Comparison of ENCODE assay signal across 21 mouse cellular contexts in genomic region chr8:70574302-70574701, GRCm38 (mm10). TPM values are rescaled to one million over a fixed set of nuclear protein-coding genes. Genes with fewer than 3 reads are reported as not detected.
DNase-seq lines count a peak whose midpoint lies in the region; ATAC-seq and TF ChIP-seq lines count a peak whose summit lies in the region.
"Had no signal": no experiment of that assay in that cellular context is flagged by ENCODE, and none has a peak within 500 bp of the region (broad histone marks: within the 10 kb centered on the region; RNA-seq: fewer than 3 reads in every experiment).

No protein-coding gene starts in this region.

- TF ChIP-seq POLR2A in cortical plate, adult 2 months (IDR thresholded peaks at IDR 0.05; ENCODE audit: extremely low read depth, insufficient read depth, low read length), result no peak

- H3K4me3 ChIP-seq in gastrocnemius, adult 2 months, result no peak overlapping the region
- H3K4me3 ChIP-seq in heart, embryonic 16.5 days (ENCODE audit: low read length), result no peak overlapping the region
- no peak overlapping the region for H3K4me3 ChIP-seq in heart, embryonic 12.5 days
- no peak overlapping the region for H3K4me3 ChIP-seq in layer of hippocampus, adult 2 months
- no peak overlapping the region for H3K4me3 ChIP-seq in cortical plate, adult 2 months (ENCODE audit: insufficient read depth, low read length)
- H3K4me3 ChIP-seq: embryonic facial prominence, embryonic 12.5 days; midbrain, embryonic 10.5 days; midbrain, embryonic 15.5 days; neural tube, embryonic 15.5 days had no signal

- peak overlapping the region; percentile 88 for H3K27ac ChIP-seq in gastrocnemius, adult 2 months
- peak overlapping the region; percentile 21; the same call in 1 of the 2 replicates for H3K27ac ChIP-seq in heart, embryonic 16.5 days (ENCODE audit: low read length)
- no peak overlapping the region for H3K27ac ChIP-seq in heart, embryonic 12.5 days (ENCODE audit: poor library complexity, severe bottlenecking)
- peak overlapping the region; percentile 63 for H3K27ac ChIP-seq in layer of hippocampus, adult 2 months
- H3K27ac ChIP-seq in cortical plate, adult 2 months (ENCODE audit: insufficient read depth, low read length), result peak overlapping the region; percentile 55; the same call in 1 of the 2 replicates
- H3K27ac ChIP-seq: embryonic facial prominence, embryonic 12.5 days; hindbrain, embryonic 14.5 days; liver, embryonic 14.5 days; macrophage; midbrain, embryonic 10.5 days; midbrain, embryonic 15.5 days; neural tube, embryonic 15.5 days had no signal

- no peaks in the 10 kb centered on the region for H3K27me3 ChIP-seq in heart, embryonic 16.5 days (ENCODE audit: control insufficient read depth, insufficient read depth, low read length)
- H3K27me3 ChIP-seq in heart, embryonic 12.5 days (replicated peaks), result no peaks in the 10 kb centered on the region
- H3K27me3 ChIP-seq: embryonic facial prominence, embryonic 12.5 days; midbrain, embryonic 15.5 days; neural tube, embryonic 15.5 days had no signal

- no peak overlapping the region for H3K9ac ChIP-seq in heart, embryonic 16.5 days (ENCODE audit: low read length)
- no peak overlapping the region for H3K9ac ChIP-seq in heart, embryonic 12.5 days
- H3K9ac ChIP-seq: embryonic facial prominence, embryonic 12.5 days; hindbrain, embryonic 14.5 days; liver, embryonic 14.5 days; midbrain, embryonic 15.5 days; neural tube, embryonic 15.5 days had no signal

- peaks cover 32% of the 10 kb centered on the region for H3K4me1 ChIP-seq in heart, embryonic 16.5 days (ENCODE audit: control insufficient read depth, insufficient read depth, low read length)
- peaks cover 28% of the 10 kb centered on the region for H3K4me1 ChIP-seq in heart, embryonic 12.5 days (replicated peaks)
- H3K4me1 ChIP-seq in cortical plate, adult 2 months (ENCODE audit: control insufficient read depth, insufficient read depth, low read length), result peaks cover 4% of the 10 kb centered on the region
- H3K4me1 ChIP-seq: embryonic facial prominence, embryonic 12.5 days had no signal

- no peak for TF ChIP-seq CTCF in gastrocnemius, adult 2 months (IDR thresholded peaks at IDR 0.05)
- TF ChIP-seq CTCF in layer of hippocampus, adult 2 months (conservative IDR thresholded peaks at IDR 0.05), result no peak
- TF ChIP-seq CTCF in cortical plate, adult 2 months (IDR thresholded peaks at IDR 0.05; ENCODE audit: extremely low read depth, insufficient read depth, low read length), result no peak

- intact Hi-C loops in gastrocnemius, adult 2 months (cut with DNase I), result no loop called here
- intact Hi-C loops in gastrocnemius, postnatal 14 days (cut with DNase I; ENCODE audit: low total_unique reads), result no loop called here

- ATAC-seq in heart, embryonic 16.5 days (replicated peaks; ENCODE audit: extremely low read depth, insufficient read depth, low FRiP score), result no peak
- no peak for ATAC-seq in heart, embryonic 12.5 days (ENCODE audit: insufficient number of reproducible peaks, low FRiP score)
- ATAC-seq: forebrain, embryonic 14.5 days; intestine, postnatal 0 days; midbrain, embryonic 15.5 days had no signal

- no peak overlapping the region for H3K4me2 ChIP-seq in heart, embryonic 16.5 days (ENCODE audit: low read depth, low read length)
- H3K4me2 ChIP-seq in heart, embryonic 12.5 days, result no peak overlapping the region
- H3K4me2 ChIP-seq: embryonic facial prominence, embryonic 12.5 days; hindbrain, embryonic 14.5 days; midbrain, embryonic 15.5 days; neural tube, embryonic 15.5 days had no signal

- H3K36me3 ChIP-seq in heart, embryonic 16.5 days (ENCODE audit: control insufficient read depth, insufficient read depth), result peaks cover 16% of the 10 kb centered on the region
- peaks cover 31% of the 10 kb centered on the region for H3K36me3 ChIP-seq in heart, embryonic 12.5 days
- H3K36me3 ChIP-seq: midbrain, embryonic 15.5 days had no signal

- DNase-seq in gastrocnemius, adult 2 months, result no peak
- no peak for DNase-seq in gastrocnemius, postnatal 14 days
- no peak for DNase-seq in layer of hippocampus, adult 2 months (ENCODE audit: low spot score in 2 of 2)
- DNase-seq in layer of hippocampus, adult 11-12 months (ENCODE audit: low spot score), result no peak
- DNase-seq: embryo, embryonic 11 days; layer of hippocampus, postnatal 36 days; liver; retina, postnatal 1 day; right cerebral cortex, postnatal 14 days had no signal

- H3K9me3 ChIP-seq in heart, embryonic 16.5 days (replicated peaks; ENCODE audit: control insufficient read depth, low read length), result no peaks in the 10 kb centered on the region
- no peaks in the 10 kb centered on the region for H3K9me3 ChIP-seq in heart, embryonic 12.5 days (replicated peaks)
- H3K9me3 ChIP-seq: embryonic facial prominence, embryonic 12.5 days; midbrain, embryonic 10.5 days; midbrain, embryonic 15.5 days; neural tube, embryonic 15.5 days had no signal

RNA-seq across cellular contexts. Expression of gene Isyna1, which starts 19.9 kb away (rescaled TPM):
- 1 to 10 TPM; 3.2 to 4.3 TPM for total RNA-seq in gastrocnemius, adult 2 months (2021)
- total RNA-seq in gastrocnemius, postnatal 14 days (2021), result 10 to 100 TPM; 18.7 to 24.7 TPM
- polyA plus RNA-seq in heart, embryonic 16.5 days (2015; fragmentation: Nextera tagmentation; extraction: Ambion mirVana), result 111 and 117 TPM in 2 replicates
- 138 and 142 TPM in 2 replicates for polyA plus RNA-seq in heart, embryonic 12.5 days (2016; fragmentation: Nextera tagmentation; extraction: Ambion mirVana)
- 10 to 100 TPM; 41.4 to 46.4 TPM for total RNA-seq in layer of hippocampus, adult 2 months (2021)
- 71.1 and 77.2 TPM in 2 replicates for polyA plus RNA-seq in cortical plate, adult 2 months (2012; rRNA removed)

RNA-seq across cellular contexts. Expression of gene Ssbp4, which starts 34.4 kb away (rescaled TPM):
- total RNA-seq in gastrocnemius, adult 2 months (2021), result 10 to 100 TPM in 1 of 2 experiments, 1 to 10 TPM in 1; 9.2 to 14.4 TPM
- total RNA-seq in gastrocnemius, postnatal 14 days (2021), result 10 to 100 TPM; 22.9 to 25.7 TPM
- 68.4 and 69.5 TPM in 2 replicates for polyA plus RNA-seq in heart, embryonic 16.5 days (2015; fragmentation: Nextera tagmentation; extraction: Ambion mirVana)
- polyA plus RNA-seq in heart, embryonic 12.5 days (2016; fragmentation: Nextera tagmentation; extraction: Ambion mirVana), result 76.0 and 78.6 TPM in 2 replicates
- total RNA-seq in layer of hippocampus, adult 2 months (2021), result 100 to 1,000 TPM; 274 to 297 TPM
- 241 and 249 TPM in 2 replicates for polyA plus RNA-seq in cortical plate, adult 2 months (2012; rRNA removed)

RNA-seq across cellular contexts. Expression of gene Ell, which starts 35.0 kb away (rescaled TPM):
- 10 to 100 TPM; 11.9 to 14.6 TPM for total RNA-seq in gastrocnemius, adult 2 months (2021)
- 10 to 100 TPM in 1 of 2 experiments, 1 to 10 TPM in 1; 9.0 to 10.3 TPM for total RNA-seq in gastrocnemius, postnatal 14 days (2021)
- polyA plus RNA-seq in heart, embryonic 16.5 days (2015; fragmentation: Nextera tagmentation; extraction: Ambion mirVana), result 14.0 and 15.4 TPM in 2 replicates
- polyA plus RNA-seq in heart, embryonic 12.5 days (2016; fragmentation: Nextera tagmentation; extraction: Ambion mirVana), result 13.5 and 14.7 TPM in 2 replicates
- 10 to 100 TPM; 20.5 to 24.4 TPM for total RNA-seq in layer of hippocampus, adult 2 months (2021)
- polyA plus RNA-seq in cortical plate, adult 2 months (2012; rRNA removed), result 23.8 and 23.9 TPM in 2 replicates

RNA-seq across cellular contexts. Expression of gene Lrrc25, which starts 41.7 kb away (rescaled TPM):
- under 1 TPM; 0.42 to 0.48 TPM for total RNA-seq in gastrocnemius, adult 2 months (2021)
- under 1 TPM; 0.53 to 0.88 TPM for total RNA-seq in gastrocnemius, postnatal 14 days (2021)
- polyA plus RNA-seq in heart, embryonic 16.5 days (2015; fragmentation: Nextera tagmentation; extraction: Ambion mirVana), result 1.8 and 2.3 TPM in 2 replicates
- 0.65 and 0.71 TPM in 2 replicates for polyA plus RNA-seq in heart, embryonic 12.5 days (2016; fragmentation: Nextera tagmentation; extraction: Ambion mirVana)
- under 1 TPM; 0.54 to 0.97 TPM for total RNA-seq in layer of hippocampus, adult 2 months (2021)
- polyA plus RNA-seq in cortical plate, adult 2 months (2012; rRNA removed), result 1.0 and 1.4 TPM in 2 replicates

RNA-seq across cellular contexts. Expression of gene Kxd1, which starts 46.5 kb away (rescaled TPM):
- total RNA-seq in gastrocnemius, adult 2 months (2021), result 10 to 100 TPM; 70.4 to 83.9 TPM
- 10 to 100 TPM; 64.9 to 73.0 TPM for total RNA-seq in gastrocnemius, postnatal 14 days (2021)
- 74.4 and 77.6 TPM in 2 replicates for polyA plus RNA-seq in heart, embryonic 16.5 days (2015; fragmentation: Nextera tagmentation; extraction: Ambion mirVana)
- polyA plus RNA-seq in heart, embryonic 12.5 days (2016; fragmentation: Nextera tagmentation; extraction: Ambion mirVana), result 64.2 and 65.7 TPM in 2 replicates
- total RNA-seq in layer of hippocampus, adult 2 months (2021), result 10 to 100 TPM; 37.2 to 40.7 TPM
- 61.0 and 64.4 TPM in 2 replicates for polyA plus RNA-seq in cortical plate, adult 2 months (2012; rRNA removed)

Comparison
In these comparisons a context has a peak if more than half of its experiments do, and no peak if none do; other contexts are left out.
1. RNA of gene Ssbp4, which starts 34.4 kb away (total RNA-seq): 274 to 297 TPM in layer of hippocampus, adult 2 months; 22.9 to 25.7 TPM in gastrocnemius, postnatal 14 days and 9.2 to 14.4 TPM in gastrocnemius, adult 2 months; every median in the first group is over 10 times any median in the second.